Mouse (Mus musculus) cerebellum, adult 2 months (tissue): ENCODE measurements around the gene Faap20.

Source experiments
- CTCF ChIP-seq: fragments of 200-500 bp; IDR thresholded peaks from 2 replicates; pipeline ENCODE4 v1.5.1; 2011; ENCODE audit warnings: low read depth, mild to moderate bottlenecking, control low read depth, low read length, moderate library complexity, borderline replicate concordance; ENCODE audit not compliant: insufficient read depth
- POLR2A ChIP-seq: fragments of 200-500 bp; IDR thresholded peaks from 2 replicates; pipeline ENCODE4 v1.6.1; 2011; ENCODE audit warnings: low read length, control low read depth, borderline replicate concordance; ENCODE audit not compliant: insufficient read depth

DNA sequence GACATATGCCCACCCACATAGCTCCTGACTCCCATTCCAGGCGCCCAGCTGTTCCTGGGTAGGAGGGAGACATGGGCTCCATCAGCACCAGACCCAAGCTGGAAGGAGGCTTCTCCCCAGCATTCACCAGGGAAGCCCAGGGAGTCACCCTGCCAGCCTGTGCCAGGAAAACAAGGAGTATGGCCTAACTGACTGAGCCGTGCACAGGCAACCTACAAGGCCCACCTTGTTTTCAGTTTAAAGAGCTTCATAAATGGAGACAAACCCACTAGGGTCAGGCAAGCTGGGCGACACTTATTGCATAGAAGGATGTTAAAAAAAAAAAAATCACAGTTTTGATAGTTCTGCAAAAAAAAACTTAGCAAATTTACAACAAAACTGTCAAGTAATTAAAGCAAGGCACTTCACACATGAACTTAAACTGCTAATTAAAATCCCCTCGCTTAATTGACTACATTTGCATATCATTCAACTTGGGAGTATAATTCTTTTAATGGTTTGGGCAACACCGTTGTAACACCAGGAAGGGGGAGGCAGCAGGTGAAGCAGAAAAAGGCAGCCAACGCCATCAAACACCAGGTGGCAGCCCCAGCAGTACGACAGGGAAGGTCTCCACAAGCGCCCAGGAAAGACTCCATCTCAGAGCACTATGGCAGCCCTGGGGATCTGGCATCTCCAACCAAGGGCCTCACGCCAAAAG is 36.4 kb upstream of the Faap20 start:
- TF ChIP-seq POLR2A (no peak), CTCF (no peak)
